Mouse (Mus musculus) effector memory CD4-positive, alpha-beta T cell, adult 5 months (primary cell): ENCODE results near the gene Mmp10. TPM values are rescaled to one million over a fixed set of nuclear protein-coding genes. Genes with fewer than 3 reads are reported as not detected.

Source experiments
- polyA plus RNA-seq: library from polyadenylated mRNA; unstranded; fragments of 100-300 nt; shearing (Covaris generic); gene quantifications from one replicate; pipeline ENCODE4 v1.2.1, GENCODE M21; 2017

The Mmp10 gene
- 4.6 TPM for polyA plus RNA-seq

GRCm38 (mm10) chr9:7502051-7502450 lies at the start of gene Mmp10:
Gene Mmp10, plus strand, starts transcription at chr9:7502352.

GRCm38 (mm10) chr9:7558221-7559017 lies 56.3 kb downstream of the Mmp10 start, which contains the start of gene Mmp8:
Gene Mmp8, plus strand, starts transcription at chr9:7558456.

Other genes starting within 250 kb of the Mmp10 start
- gene Mmp13, start 229.8 kb upstream of the Mmp10 start, polyA plus RNA-seq = not detected
- gene Mmp12, start 158.0 kb upstream of the Mmp10 start, polyA plus RNA-seq = 0.30 TPM
- gene Mmp1b, start 114.3 kb upstream of the Mmp10 start, polyA plus RNA-seq = not detected
- not detected for gene Mmp3, start 56.5 kb upstream of the Mmp10 start, polyA plus RNA-seq
- not detected for gene Mmp8, start 56.1 kb downstream of the Mmp10 start, polyA plus RNA-seq
- not detected for gene Mmp27, start 69.0 kb downstream of the Mmp10 start, polyA plus RNA-seq
- not detected for gene Mmp20, start 125.9 kb downstream of the Mmp10 start, polyA plus RNA-seq
- not detected for gene Mmp7, start 189.7 kb downstream of the Mmp10 start, polyA plus RNA-seq